Mouse (Mus musculus): ENCODE measurements around the gene Hddc3.

GRCm38 (mm10) chr7:80397986-80398385, 55.1 kb downstream of the Hddc3 start:
- TF ChIP-seq POLR2A (IDR thresholded peaks at IDR 0.05; ENCODE audit: low read depth, low read length) (no peak), CTCF (IDR thresholded peaks at IDR 0.05; ENCODE audit: extremely low read depth, insufficient read length, insufficient replicate concordance, low read depth, low read length) (no peak)

All from small intestine, adult 2 months (tissue).